Mouse (Mus musculus): ENCODE results near the gene Pigz.

DNA sequence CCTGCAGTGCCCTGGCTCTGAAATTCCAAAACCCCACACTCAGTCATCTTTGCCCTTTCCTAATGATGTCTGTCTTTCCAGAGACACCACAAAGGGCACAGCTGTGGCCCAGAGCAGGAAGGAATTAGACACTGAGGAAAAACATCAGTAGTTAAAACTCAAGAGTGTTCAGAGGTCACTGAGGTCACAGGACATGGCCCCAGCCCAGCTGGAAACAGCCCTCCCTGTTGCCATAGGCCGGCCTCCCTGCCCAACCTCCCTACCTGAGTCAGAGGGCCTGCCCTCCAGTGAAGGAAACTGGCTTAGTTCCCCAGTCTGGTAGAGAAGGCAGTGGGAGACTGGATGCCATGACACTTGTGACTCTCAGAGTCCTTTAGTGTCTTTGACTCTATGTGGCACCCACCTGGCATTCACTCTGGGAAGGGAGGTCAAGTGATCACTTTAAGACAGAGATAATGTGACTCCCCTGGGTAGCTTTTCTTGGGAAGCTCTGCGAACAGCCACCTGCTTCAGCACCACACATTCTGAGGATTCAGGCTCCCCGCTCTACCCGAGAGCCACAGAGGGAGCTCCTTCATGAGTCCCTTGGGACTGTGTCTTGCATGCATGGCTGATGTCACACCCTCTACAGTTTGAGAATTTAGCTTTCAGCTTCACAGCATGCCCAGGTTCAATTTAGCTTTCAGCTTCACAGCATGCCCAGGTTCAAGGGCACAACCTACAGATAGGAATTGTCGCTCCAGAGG is 40.1 kb upstream of the Pigz start:
- TF ChIP-seq GATA1 (IDR thresholded peaks at IDR 0.05; ENCODE audit: borderline replicate concordance, low read length) (no peak), FLI1 (IDR thresholded peaks at IDR 0.05; ENCODE audit: low read length) (no peak)

All from megakaryocyte, embryonic 14.5 days (primary cell).